Mouse (Mus musculus): ENCODE measurements around the gene Fggy. TPM values are rescaled to one million over a fixed set of nuclear protein-coding genes. Genes with fewer than 3 reads are reported as not detected.

Fggy gene
- polyA plus RNA-seq, 2 experiments from 2014 or later = 3.0 to 3.6 TPM

GRCm38 (mm10) chr4:95784146-95784895 is 227.0 kb downstream of the Fggy start:
- no peak for ATAC-seq

- no peak for ATAC-seq
Observed at GRCm38 (mm10) chr4:95787609-95788008, 230.3 kb downstream of the Fggy start.

GRCm38 (mm10) chr4:95788867-95789266 is 231.6 kb downstream of the Fggy start:
- ATAC-seq = no peak

GRCm38 (mm10) chr4:95791913-95792475 is 234.7 kb downstream of the Fggy start:
- ATAC-seq = no peak

- no peak for ATAC-seq
Observed at GRCm38 (mm10) chr4:95793647-95794328, 236.5 kb downstream of the Fggy start.

- no peak for ATAC-seq
Observed at GRCm38 (mm10) chr4:95794651-95795050, 237.3 kb downstream of the Fggy start.

GRCm38 (mm10) chr4:95795283-95795682 is 238.0 kb downstream of the Fggy start:
- no peak for ATAC-seq

- no peak for ATAC-seq
Observed at GRCm38 (mm10) chr4:95819650-95820049, 262.3 kb downstream of the Fggy start.

GRCm38 (mm10) chr4:95821906-95822579 is 264.7 kb downstream of the Fggy start:
- ATAC-seq = no peak

- no peak for ATAC-seq
Observed at GRCm38 (mm10) chr4:95828164-95828563, 270.9 kb downstream of the Fggy start.

GRCm38 (mm10) chr4:95830320-95830719 is 273.0 kb downstream of the Fggy start:
- no peak for ATAC-seq

- ATAC-seq = no peak
Observed at GRCm38 (mm10) chr4:95839860-95840259, 282.6 kb downstream of the Fggy start.

GRCm38 (mm10) chr4:95840389-95841053 is 283.2 kb downstream of the Fggy start:
- ATAC-seq = no peak

- ATAC-seq = no peak
Observed at GRCm38 (mm10) chr4:95845981-95846617, 288.8 kb downstream of the Fggy start.

GRCm38 (mm10) chr4:95847219-95847618 is 289.9 kb downstream of the Fggy start:
- no peak for ATAC-seq

GRCm38 (mm10) chr4:95847664-95848063 is 290.4 kb downstream of the Fggy start:
- ATAC-seq = no peak

- ATAC-seq = no peak
Observed at GRCm38 (mm10) chr4:95849497-95849896, 292.2 kb downstream of the Fggy start.

- ATAC-seq = no peak
Observed at GRCm38 (mm10) chr4:95850044-95850739, 292.9 kb downstream of the Fggy start.

GRCm38 (mm10) chr4:95852257-95852656 is 294.9 kb downstream of the Fggy start:
- ATAC-seq = no peak

GRCm38 (mm10) chr4:95856008-95856407 is 298.7 kb downstream of the Fggy start:
- no peak for ATAC-seq

GRCm38 (mm10) chr4:95860601-95861000 is 303.3 kb downstream of the Fggy start:
- no peak for ATAC-seq

GRCm38 (mm10) chr4:95861074-95861473 is 303.8 kb downstream of the Fggy start:
- no peak for ATAC-seq

Measured in activated CD4-positive, CD25-positive, alpha-beta regulatory T cell, adult 4 months (primary cell).